Mouse (Mus musculus): ENCODE measurements at regions not wholly inside any gene's neighbourhood (a gene's known extent, or its start where the extent isn't known, plus 50 kb on each side); places are given as distances from the start of the nearest gene placed in this dataset.

GRCm38 (mm10) chr6:36004701-36005100, 383.2 kb upstream of the Chrm2 start:
- Histone ChIP-seq H3K4me3 (no peak overlapping the region), H3K27ac (replicated peaks) (no peak overlapping the region), H3K9ac (replicated peaks) (no peak overlapping the region), H3K4me1 (no peaks in the 10 kb centered on the region), H3K4me2 (replicated peaks) (no peak overlapping the region), H3K27me3 (no peaks in the 10 kb centered on the region), H3K9me3 (no peaks in the 10 kb centered on the region), H3K36me3 (no peaks in the 10 kb centered on the region)
- WGBS: 38% methylated on average over 1 of the region's 1 CpGs
- peak; percentile 32; the same call in 1 of the 2 replicates for ATAC-seq (replicated peaks)

- 76% methylated on average over 3 of the region's 3 CpGs for WGBS
These were observed 385.8 kb upstream of the Chrm2 start for GRCm38 (mm10) chr6:36002090-36002489.

DNA sequence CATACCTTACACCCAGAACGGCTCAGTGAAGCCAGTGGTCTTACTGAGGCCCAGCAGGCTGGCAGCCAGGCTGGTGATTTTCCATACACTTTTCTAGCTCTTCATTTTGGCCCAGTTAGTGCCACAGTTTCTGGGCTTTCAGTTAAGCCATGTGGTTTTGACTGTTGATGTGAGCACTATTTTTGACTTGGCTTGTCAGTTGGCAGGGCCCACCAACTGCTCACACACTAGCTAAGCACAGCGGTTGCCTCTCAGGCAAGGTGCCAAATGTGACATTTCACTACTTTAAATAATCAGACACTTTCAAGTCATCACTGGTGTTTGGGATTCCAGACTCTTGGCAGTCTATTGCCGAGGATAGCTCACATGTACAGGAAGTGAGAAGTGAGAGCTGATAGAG, 399.0 kb upstream of the Chrm2 start:
- 0 out of 2 replicates have a peak overlapping the region, but pooled peaks have one; percentile 28 for H3K27ac ChIP-seq (replicated peaks)
- 38% methylated on average over 3 of the region's 3 CpGs for WGBS
- H3K27me3 ChIP-seq: no peaks in the 10 kb centered on the region
- ATAC-seq (replicated peaks): peak; percentile 89
- no peaks in the 10 kb centered on the region for H3K9me3 ChIP-seq
- no peak overlapping the region for H3K4me3 ChIP-seq
- no peaks in the 10 kb centered on the region for H3K36me3 ChIP-seq
- H3K9ac ChIP-seq (replicated peaks): no peak overlapping the region
- no peaks in the 10 kb centered on the region for H3K4me1 ChIP-seq
- H3K4me2 ChIP-seq (replicated peaks): no peak overlapping the region

More at GRCm38 (mm10) chr6:36002090-36002489, 385.8 kb upstream of the Chrm2 start:
- no peak overlapping the region for H3K27ac ChIP-seq (replicated peaks)
- H3K27me3 ChIP-seq: no peaks in the 10 kb centered on the region
- H3K9me3 ChIP-seq: no peaks in the 10 kb centered on the region
- H3K4me3 ChIP-seq: no peak overlapping the region
- no peak overlapping the region for H3K9ac ChIP-seq (replicated peaks)
- no peak overlapping the region for H3K4me2 ChIP-seq (replicated peaks)
- 0 out of 2 replicates have a peak, but pooled peaks cover 4% of the 10 kb centered on the region for H3K4me1 ChIP-seq
- H3K36me3 ChIP-seq: no peaks in the 10 kb centered on the region
- ATAC-seq (replicated peaks): no peak

DNA sequence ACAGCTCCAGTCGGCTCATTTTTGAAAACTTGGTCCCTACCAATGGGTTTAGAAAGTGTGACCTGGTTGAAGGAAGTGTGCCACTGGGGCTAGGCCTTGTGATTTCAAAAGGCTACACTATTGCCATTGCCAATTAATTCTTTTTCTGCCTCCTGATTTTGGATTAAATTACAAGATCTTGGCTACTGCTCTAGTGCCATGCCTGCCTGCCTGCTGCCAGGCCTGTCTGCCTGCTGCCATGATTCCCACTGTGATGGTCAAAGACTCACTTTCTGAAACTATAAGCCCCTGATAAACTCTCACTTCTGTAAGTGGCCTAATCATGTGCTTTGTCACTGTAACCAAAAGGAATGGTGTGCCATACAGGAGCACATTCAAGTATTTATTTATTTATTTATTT, 400.4 kb upstream of the Mtpn start:
- H3K9me3 ChIP-seq: no peaks in the 10 kb centered on the region
- 93% methylated on average over 1 of the region's 1 CpGs for WGBS
- H3K36me3 ChIP-seq: no peaks in the 10 kb centered on the region
- ATAC-seq (replicated peaks): no peak
- no peak overlapping the region for H3K9ac ChIP-seq (replicated peaks)
- no peak overlapping the region for H3K4me3 ChIP-seq
- H3K27ac ChIP-seq (replicated peaks): no peak overlapping the region
- H3K4me2 ChIP-seq (replicated peaks): no peak overlapping the region
- H3K4me1 ChIP-seq: no peaks in the 10 kb centered on the region
- H3K27me3 ChIP-seq: no peaks in the 10 kb centered on the region

GRCm38 (mm10) chr6:35924189-35924588, 384.5 kb upstream of the Mtpn start:
- Histone ChIP-seq H3K4me1 (no peaks in the 10 kb centered on the region), H3K36me3 (no peaks in the 10 kb centered on the region), H3K9ac (replicated peaks) (no peak overlapping the region), H3K4me2 (replicated peaks) (no peak overlapping the region), H3K9me3 (no peaks in the 10 kb centered on the region), H3K27ac (replicated peaks) (no peak overlapping the region), H3K27me3 (no peaks in the 10 kb centered on the region), H3K4me3 (no peak overlapping the region)
- ATAC-seq (replicated peaks): no peak

DNA sequence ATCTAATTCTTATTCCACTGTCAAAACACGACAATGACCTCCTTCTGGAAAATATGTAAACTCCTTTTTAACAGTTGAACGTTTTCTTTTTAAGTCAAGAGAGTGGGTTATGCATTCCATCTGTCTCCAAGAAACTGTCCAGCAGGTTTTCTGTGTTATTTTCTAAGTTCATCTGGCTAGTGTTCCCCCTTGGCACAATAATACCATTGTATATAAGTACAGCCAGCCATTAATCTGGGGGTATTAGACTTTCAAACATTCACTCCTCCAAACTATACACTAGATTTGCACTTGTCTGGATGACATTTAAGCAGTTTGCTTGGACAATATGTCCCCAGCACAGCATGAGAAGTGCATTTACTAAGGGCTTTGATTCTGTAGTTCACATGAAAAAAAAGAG, 358.3 kb upstream of the Mtpn start:
- Histone ChIP-seq H3K4me1 (no peaks in the 10 kb centered on the region), H3K36me3 (no peaks in the 10 kb centered on the region), H3K27ac (replicated peaks) (no peak overlapping the region), H3K4me2 (replicated peaks) (no peak overlapping the region), H3K27me3 (no peaks in the 10 kb centered on the region), H3K9me3 (no peaks in the 10 kb centered on the region), H3K9ac (replicated peaks) (no peak overlapping the region), H3K4me3 (no peak overlapping the region)
- ATAC-seq (replicated peaks): no peak
- 36% methylated on average over 2 of the region's 2 CpGs for WGBS

DNA sequence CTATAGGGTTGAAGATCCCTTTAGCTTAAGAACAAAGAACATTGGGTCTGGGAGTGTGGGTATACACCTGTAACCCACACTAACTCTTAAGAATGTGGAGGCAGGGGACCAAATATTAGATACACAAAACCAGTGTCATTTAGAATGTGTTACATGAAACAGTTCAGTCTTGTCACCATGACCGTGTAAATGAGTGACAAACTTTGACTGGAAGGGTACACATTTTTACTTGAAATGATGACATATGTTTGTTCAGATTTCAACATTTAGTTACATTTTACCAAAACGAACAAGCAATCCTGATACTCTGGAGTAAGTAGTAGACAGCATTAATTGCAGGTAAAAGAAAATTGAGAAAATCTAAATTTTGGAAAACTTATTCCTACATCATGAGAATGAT, 356.0 kb upstream of the Mtpn start:
- Histone ChIP-seq H3K27me3 (no peaks in the 10 kb centered on the region), H3K9me3 (no peaks in the 10 kb centered on the region), H3K4me3 (no peak overlapping the region), H3K27ac (replicated peaks) (no peak overlapping the region), H3K36me3 (no peaks in the 10 kb centered on the region), H3K4me2 (replicated peaks) (no peak overlapping the region), H3K9ac (replicated peaks) (no peak overlapping the region), H3K4me1 (no peaks in the 10 kb centered on the region)
- WGBS: 87% methylated on average over 2 of the region's 2 CpGs
- no peak for ATAC-seq (replicated peaks)

GRCm38 (mm10) chr6:35874671-35875070, 335.0 kb upstream of the Mtpn start:
- H3K4me1 ChIP-seq: no peaks in the 10 kb centered on the region
- WGBS: 89% methylated on average over 6 of the region's 6 CpGs
- no peaks in the 10 kb centered on the region for H3K36me3 ChIP-seq
- H3K9me3 ChIP-seq: no peaks in the 10 kb centered on the region
- ATAC-seq (replicated peaks): no peak
- no peak overlapping the region for H3K4me2 ChIP-seq (replicated peaks)
- no peak overlapping the region for H3K4me3 ChIP-seq
- H3K27ac ChIP-seq (replicated peaks): no peak overlapping the region
- H3K9ac ChIP-seq (replicated peaks): no peak overlapping the region
- H3K27me3 ChIP-seq: no peaks in the 10 kb centered on the region

DNA sequence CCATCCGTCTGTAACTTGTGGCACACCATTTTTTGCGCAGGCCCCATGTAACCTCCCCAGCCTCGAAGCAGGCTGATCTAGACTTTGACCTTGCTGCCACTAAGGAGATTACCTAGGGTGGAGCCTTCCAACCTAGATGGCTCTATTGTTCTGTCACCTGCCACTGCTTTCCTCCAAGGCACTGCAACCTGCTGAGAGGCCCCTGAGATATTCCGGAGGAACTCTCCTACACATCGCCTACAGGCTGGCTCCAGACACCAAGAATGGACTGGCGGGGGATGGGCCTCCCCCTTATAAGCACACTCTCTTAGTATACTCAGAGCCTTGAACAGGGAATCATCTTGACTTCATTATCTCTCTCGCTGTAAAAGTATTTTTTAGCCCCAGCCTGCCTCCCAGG, 331.7 kb upstream of the Mtpn start:
- Histone ChIP-seq H3K9ac (replicated peaks) (no peak overlapping the region), H3K4me1 (no peaks in the 10 kb centered on the region), H3K4me3 (no peak overlapping the region), H3K9me3 (no peaks in the 10 kb centered on the region), H3K36me3 (no peaks in the 10 kb centered on the region), H3K4me2 (replicated peaks) (no peak overlapping the region), H3K27ac (replicated peaks) (no peak overlapping the region), H3K27me3 (no peaks in the 10 kb centered on the region)
- WGBS: 68% methylated on average over 7 of the region's 7 CpGs
- ATAC-seq (replicated peaks): no peak

- Histone ChIP-seq H3K4me1 (no peaks in the 10 kb centered on the region), H3K9me3 (no peaks in the 10 kb centered on the region), H3K36me3 (no peaks in the 10 kb centered on the region), H3K27me3 (no peaks in the 10 kb centered on the region), H3K27ac (replicated peaks) (no peak overlapping the region), H3K4me3 (no peak overlapping the region), H3K9ac (replicated peaks) (no peak overlapping the region), H3K4me2 (replicated peaks) (no peak overlapping the region)
- ATAC-seq (replicated peaks): no peak
- 82% methylated on average over 6 of the region's 6 CpGs for WGBS
These were observed 324.5 kb upstream of the Mtpn start for GRCm38 (mm10) chr6:35864218-35864617.

DNA sequence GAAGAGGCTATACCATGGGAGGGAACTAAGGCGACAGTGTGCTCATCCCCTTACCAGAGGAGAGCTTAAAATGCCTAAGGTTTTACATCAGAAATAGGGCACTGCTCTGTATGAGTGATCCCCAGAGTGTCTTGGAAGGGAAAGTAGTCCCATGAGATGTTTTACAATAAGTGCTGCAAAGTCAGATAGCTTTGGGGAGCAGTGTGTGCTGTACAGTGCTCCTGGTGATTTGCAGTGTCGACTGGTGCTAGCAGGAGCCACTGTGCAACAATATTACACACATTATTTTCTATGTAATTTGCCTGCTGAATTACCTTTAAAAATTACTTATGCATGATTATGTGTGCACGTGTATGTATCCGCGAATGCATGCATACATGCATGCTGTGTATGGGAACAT, 314.3 kb upstream of the Mtpn start:
- 95% methylated on average over 5 of the region's 5 CpGs for WGBS

GRCm38 (mm10) chr6:35816657-35817056, 277.0 kb upstream of the Mtpn start:
- H3K36me3 ChIP-seq: no peaks in the 10 kb centered on the region
- no peak overlapping the region for H3K27ac ChIP-seq (replicated peaks)
- no peak overlapping the region for H3K9ac ChIP-seq (replicated peaks)
- WGBS: 84% methylated on average over 16 of the region's 16 CpGs
- no peak overlapping the region for H3K4me3 ChIP-seq
- H3K9me3 ChIP-seq: no peaks in the 10 kb centered on the region
- no peaks in the 10 kb centered on the region for H3K4me1 ChIP-seq
- H3K27me3 ChIP-seq: no peaks in the 10 kb centered on the region
- ATAC-seq (replicated peaks): no peak
- H3K4me2 ChIP-seq (replicated peaks): no peak overlapping the region

More for the DNA sequence above, 314.3 kb upstream of the Mtpn start:
- Histone ChIP-seq H3K36me3 (no peaks in the 10 kb centered on the region), H3K27ac (replicated peaks) (no peak overlapping the region), H3K4me2 (replicated peaks) (no peak overlapping the region), H3K27me3 (no peaks in the 10 kb centered on the region), H3K9me3 (no peaks in the 10 kb centered on the region), H3K4me3 (no peak overlapping the region), H3K9ac (replicated peaks) (no peak overlapping the region), H3K4me1 (no peaks in the 10 kb centered on the region)
- no peak for ATAC-seq (replicated peaks)

DNA sequence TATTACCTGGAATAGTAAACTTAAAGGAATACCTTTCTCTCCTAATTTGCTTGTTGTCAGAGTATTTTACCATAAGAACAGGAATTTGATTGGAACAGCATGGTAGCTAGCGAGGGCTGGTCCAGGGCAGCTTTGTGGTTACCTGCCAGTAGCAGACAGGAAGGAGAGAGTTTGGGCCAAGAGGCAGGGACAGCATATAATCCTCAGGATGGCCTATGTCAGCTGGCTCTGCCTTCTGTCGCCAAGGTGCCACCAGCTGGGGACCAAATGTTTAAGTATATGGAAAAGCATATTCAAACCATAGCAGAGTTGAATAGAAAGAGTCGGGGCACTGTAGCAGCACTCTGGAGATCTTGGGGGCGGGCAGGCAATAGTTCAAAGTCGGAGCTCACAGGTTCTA, 274.8 kb upstream of the Mtpn start:
- no peak for ATAC-seq (replicated peaks)
- Histone ChIP-seq H3K4me1 (no peaks in the 10 kb centered on the region), H3K36me3 (no peaks in the 10 kb centered on the region), H3K27me3 (no peaks in the 10 kb centered on the region), H3K27ac (replicated peaks) (no peak overlapping the region), H3K4me3 (no peak overlapping the region), H3K4me2 (replicated peaks) (no peak overlapping the region), H3K9me3 (no peaks in the 10 kb centered on the region), H3K9ac (replicated peaks) (no peak overlapping the region)
- WGBS: 78% methylated on average over 5 of the region's 5 CpGs

All from forebrain, embryonic 15.5 days (tissue).